Mouse (Mus musculus) MEL (cell line): ENCODE results near the gene Rorb. TPM values are rescaled to one million over a fixed set of nuclear protein-coding genes. Genes with fewer than 3 reads are reported as not detected.

Experiments
- DNase-seq: peaks from one replicate; pipeline ENCODE4 v3.0.0; 2011; ENCODE audit warnings: low read depth, low spot score
- H3K27ac ChIP-seq: 2 replicates; pipeline ENCODE4 v1.5.1; 2012; ENCODE audit warnings: low read depth, mild to moderate bottlenecking, control low read depth, low read length, moderate library complexity; ENCODE audit not compliant: control insufficient read depth
- H3K27me3 ChIP-seq, 2 experiments: fragments of 150-350 bp in 1 of 2; sonication (generic) in 1 of 2; 2 replicates each; pipeline ENCODE4 v1.6.1; 2012; ENCODE audit warnings: low read length in 2 of 2, mild to moderate bottlenecking in 2 of 2, improper control_type of control experiment in 1 of 2, moderate library complexity in 1 of 2; ENCODE audit not compliant: insufficient read depth in 2 of 2, control insufficient read depth in 1 of 2
- H3K36me3 ChIP-seq, 2 experiments: 2 replicates each; pipeline ENCODE4 v1.6.1; 2012 to 2014; ENCODE audit warnings: low read length in 2 of 2, improper control_type of control experiment in 1 of 2, inconsistent platforms in 1 of 2, mild to moderate bottlenecking in 1 of 2; ENCODE audit not compliant: insufficient read depth in 2 of 2, control insufficient read depth in 1 of 2
- H3K4me1 ChIP-seq, 2 experiments: fragments of 150-350 bp in 1 of 2; sonication (generic) in 1 of 2; 2 replicates each; pipeline ENCODE4 v1.6.1; 2012; ENCODE audit warnings: low read length in 2 of 2, improper control_type of control experiment in 1 of 2, mild to moderate bottlenecking in 1 of 2; ENCODE audit not compliant: insufficient read depth in 2 of 2, control insufficient read depth in 1 of 2
- H3K4me3 ChIP-seq, 2 experiments: fragments of 150-350 bp in 1 of 2; sonication (generic) in 1 of 2; 2 replicates each; pipeline ENCODE4 v1.5.1; 2012; ENCODE audit warnings: low read depth in 2 of 2, low read length in 2 of 2, mild to moderate bottlenecking in 2 of 2, moderate library complexity in 2 of 2, control low read depth in 1 of 2, improper control_type of control experiment in 1 of 2; ENCODE audit not compliant: control insufficient read depth in 1 of 2, insufficient read depth in 1 of 2
- H3K79me2 ChIP-seq: 2 replicates; pipeline ENCODE4 v1.6.1; 2012; ENCODE audit warnings: mild to moderate bottlenecking, low read length, moderate library complexity; ENCODE audit not compliant: control insufficient read depth, poor library complexity, insufficient read depth
- H3K9ac ChIP-seq: 2 replicates; pipeline ENCODE4 v1.6.1; 2012; ENCODE audit warnings: low read depth, mild to moderate bottlenecking, control low read depth, low read length, moderate library complexity; ENCODE audit not compliant: control insufficient read depth, poor library complexity, severe bottlenecking
- H3K9me3 ChIP-seq: fragments of 150-350 bp; sonication (generic); replicated peaks from 2 replicates; pipeline ENCODE4 v1.6.1; 2012; ENCODE audit warnings: mild to moderate bottlenecking, low read length, improper control_type of control experiment, moderate library complexity; ENCODE audit not compliant: insufficient read depth
- BHLHE40 ChIP-seq: IDR thresholded peaks from 2 replicates; pipeline ENCODE4 v1.6.1; 2012; ENCODE audit warnings: low read depth, mild to moderate bottlenecking, inconsistent platforms, low read length, improper control_type of control experiment, borderline replicate concordance
- CHD1 ChIP-seq: IDR thresholded peaks from 2 replicates; pipeline ENCODE4 v1.6.1; 2012; ENCODE audit warnings: low read depth, mild to moderate bottlenecking, inconsistent platforms, low read length, improper control_type of control experiment
- CTCF ChIP-seq, 3 experiments: IDR thresholded peaks in 2 of 3; conservative IDR thresholded peaks in 1 of 3; 2 replicates each; pipeline ENCODE4 v1.5.1; 2011 to 2012; ENCODE audit warnings: low read length in 3 of 3, low read depth in 2 of 3, mild to moderate bottlenecking in 2 of 3, improper control_type of control experiment in 1 of 3, inconsistent platforms in 1 of 3, mixed read lengths in 1 of 3, moderate library complexity in 1 of 3; ENCODE audit not compliant: control insufficient read depth in 1 of 3, insufficient read depth in 1 of 3, poor library complexity in 1 of 3, severe bottlenecking in 1 of 3
- E2F4 ChIP-seq: IDR thresholded peaks from 2 replicates; pipeline ENCODE4 v1.6.1; 2011; ENCODE audit warnings: low read depth, low read length, improper control_type of control experiment, borderline replicate concordance
- GABPA ChIP-seq: IDR thresholded peaks from 2 replicates; pipeline ENCODE4 v1.6.1; 2012; ENCODE audit warnings: low read depth, mild to moderate bottlenecking, inconsistent platforms, low read length, improper control_type of control experiment, moderate library complexity
- GATA1 ChIP-seq: IDR thresholded peaks from 2 replicates; pipeline ENCODE4 v1.6.1; 2011; ENCODE audit warnings: low read depth, low read length, improper control_type of control experiment
- HCFC1 ChIP-seq: IDR thresholded peaks from 2 replicates; pipeline ENCODE4 v1.6.1; 2012; ENCODE audit warnings: low read depth, mild to moderate bottlenecking, inconsistent platforms, low read length, improper control_type of control experiment, moderate library complexity
- MAX ChIP-seq: IDR thresholded peaks from 2 replicates; pipeline ENCODE4 v1.6.1; 2011; ENCODE audit warnings: low read length, improper control_type of control experiment
- NELFE ChIP-seq: IDR thresholded peaks from 2 replicates; pipeline ENCODE4 v1.6.1; 2011; ENCODE audit warnings: low read depth, low read length, improper control_type of control experiment
- NRF1 ChIP-seq: IDR thresholded peaks from 2 replicates; pipeline ENCODE4 v1.6.1; 2014; ENCODE audit warnings: low read depth, mild to moderate bottlenecking, inconsistent platforms, low read length, improper control_type of control experiment, moderate library complexity; ENCODE audit not compliant: poor library complexity, insufficient read depth, severe bottlenecking
- POLR2AphosphoS5 ChIP-seq: IDR thresholded peaks from 2 replicates; pipeline ENCODE4 v1.6.1; 2012; ENCODE audit warnings: low read depth, borderline replicate concordance, mild to moderate bottlenecking, inconsistent platforms, low read length, moderate library complexity, mixed read lengths
- RAD21 ChIP-seq: IDR thresholded peaks from 2 replicates; pipeline ENCODE4 v1.6.1; 2011; ENCODE audit warnings: mild to moderate bottlenecking, low read depth, low read length, improper control_type of control experiment
- RCOR1 ChIP-seq: IDR thresholded peaks from 2 replicates; pipeline ENCODE4 v1.6.1; 2012; ENCODE audit warnings: low read depth, mild to moderate bottlenecking, inconsistent platforms, low read length, improper control_type of control experiment
- SMC3 ChIP-seq: IDR thresholded peaks from 2 replicates; pipeline ENCODE4 v1.6.1; 2011; ENCODE audit warnings: low read depth, low read length, improper control_type of control experiment
- TAL1 ChIP-seq: IDR thresholded peaks from 2 replicates; pipeline ENCODE4 v1.6.1; 2012; ENCODE audit warnings: mild to moderate bottlenecking, inconsistent platforms, low read length, moderate library complexity, mixed read lengths
- TCF12 ChIP-seq: IDR thresholded peaks from 2 replicates; pipeline ENCODE4 v1.6.1; 2014; ENCODE audit warnings: low read depth, mild to moderate bottlenecking, inconsistent platforms, low read length, improper control_type of control experiment, moderate library complexity
- UBTF ChIP-seq: IDR thresholded peaks from 2 replicates; pipeline ENCODE4 v1.6.1; 2012; ENCODE audit warnings: low read depth, mild to moderate bottlenecking, inconsistent platforms, low read length, improper control_type of control experiment, moderate library complexity, borderline replicate concordance; ENCODE audit not compliant: insufficient read depth
- USF1 ChIP-seq: IDR thresholded peaks from 2 replicates; pipeline ENCODE4 v1.6.1; 2014; ENCODE audit warnings: low read depth, mild to moderate bottlenecking, inconsistent platforms, low read length, improper control_type of control experiment, moderate library complexity
- USF2 ChIP-seq, 2 experiments: IDR thresholded peaks; 2 replicates each; pipeline ENCODE4 v1.6.1; 2011 to 2012; ENCODE audit warnings: improper control_type of control experiment in 2 of 2, low read length in 2 of 2, borderline replicate concordance in 1 of 2, inconsistent platforms in 1 of 2, low read depth in 1 of 2, mild to moderate bottlenecking in 1 of 2; ENCODE audit not compliant: insufficient read depth in 1 of 2
- ZC3H11A ChIP-seq: IDR thresholded peaks from 2 replicates; pipeline ENCODE4 v1.6.1; 2012; ENCODE audit warnings: low read depth, mild to moderate bottlenecking, inconsistent platforms, low read length, improper control_type of control experiment
- ZKSCAN1 ChIP-seq: IDR thresholded peaks from 2 replicates; pipeline ENCODE4 v1.6.1; 2012; ENCODE audit warnings: low read depth, mild to moderate bottlenecking, inconsistent platforms, low read length, improper control_type of control experiment, moderate library complexity
- ZMIZ1 ChIP-seq: IDR thresholded peaks from 2 replicates; pipeline ENCODE4 v1.6.1; 2012; ENCODE audit warnings: low read depth, mild to moderate bottlenecking, inconsistent platforms, low read length, improper control_type of control experiment, moderate library complexity
- polyA plus RNA-seq, 2 experiments: library from polyadenylated mRNA; stranded (reverse) in 1 of 2; unstranded in 1 of 2; fragments of >175 nt in 1 of 2; fragments of >200 nt in 1 of 2; gene quantifications; 2 replicates each; pipeline versions ENCODE4 v1.2.1 to v1.2.4; 2012; ENCODE audit warnings: low replicate concordance in 2 of 2, low read depth in 1 of 2; ENCODE audit not compliant: insufficient read length in 2 of 2, insufficient read depth in 1 of 2, missing spikeins in 1 of 2
- total RNA-seq: library from RNA; depleted of rRNA; stranded (reverse); fragments of 300-350 nt; gene quantifications from 2 replicates; pipeline ENCODE4 v1.2.3, GENCODE M21; 2012

The Rorb gene
- total and polyA plus RNA-seq, 3 experiments, result not detected

DNA sequence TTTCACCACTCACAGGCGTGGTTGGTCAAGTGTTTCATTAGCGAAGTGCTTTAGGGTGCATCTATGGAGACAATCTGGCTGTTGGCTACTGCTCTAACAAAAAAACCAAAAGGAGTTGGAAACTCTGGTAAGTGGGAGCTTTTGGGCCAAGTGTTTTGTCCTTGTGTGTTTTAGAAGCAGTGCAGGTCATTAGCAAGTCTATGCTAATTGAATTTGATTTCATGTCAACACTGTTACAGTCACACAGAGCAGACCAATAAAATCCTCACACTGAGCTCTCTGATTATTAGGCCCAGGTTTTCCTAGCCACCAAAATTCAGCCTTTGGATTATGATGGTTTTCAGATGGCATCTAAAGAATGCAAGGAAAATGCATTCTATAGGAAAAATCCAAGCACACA is 70.2 kb downstream of the Rorb start:
- Histone ChIP-seq H3K4me3 (no peak overlapping the region), H3K79me2 (no peaks in the 10 kb centered on the region), H3K27me3 (no peaks in the 10 kb centered on the region; a peak in 1 of 4 replicates)
- DNase-seq, result no peak
- no peak for TF ChIP-seq NRF1
- TF ChIP-seq BHLHE40, result no peak
- TF ChIP-seq E2F4, result no peak
- no peak for TF ChIP-seq RCOR1
- TF ChIP-seq ZC3H11A, result no peak
- TF ChIP-seq CHD1, result no peak
- no peak for TF ChIP-seq TCF12
- no peak for TF ChIP-seq GATA1
- no peak for TF ChIP-seq ZKSCAN1
- TF ChIP-seq TAL1, result no peak
- TF ChIP-seq RAD21, result no peak
- no peak for TF ChIP-seq USF1
- TF ChIP-seq USF2 (IDR thresholded peaks at IDR 0.05; ENCODE audit: borderline replicate concordance in 1 of 2, insufficient read depth in 1 of 2, low read depth in 1 of 2, low read length in 2 of 2), result no peak
- no peak for TF ChIP-seq HCFC1
- TF ChIP-seq ZMIZ1, result no peak
- no peak for TF ChIP-seq UBTF
- TF ChIP-seq POLR2AphosphoS5, result no peak
- no peak for TF ChIP-seq CTCF (IDR thresholded peaks at IDR 0.05 in 2 of 3, conservative IDR thresholded peaks at IDR 0.05 in 1 of 3; ENCODE audit: control insufficient read depth in 1 of 3, insufficient read depth in 1 of 3, low read depth in 2 of 3, low read length in 3 of 3, poor library complexity in 1 of 3, severe bottlenecking in 1 of 3)
- TF ChIP-seq, all 39 proteins: peak for 0
- Histone ChIP-seq H3K4me1 (no peaks in the 10 kb centered on the region), H3K9me3 (no peaks in the 10 kb centered on the region), H3K27ac (no peak overlapping the region), H3K9ac (no peak overlapping the region), H3K36me3 (no peaks in the 10 kb centered on the region)

DNA sequence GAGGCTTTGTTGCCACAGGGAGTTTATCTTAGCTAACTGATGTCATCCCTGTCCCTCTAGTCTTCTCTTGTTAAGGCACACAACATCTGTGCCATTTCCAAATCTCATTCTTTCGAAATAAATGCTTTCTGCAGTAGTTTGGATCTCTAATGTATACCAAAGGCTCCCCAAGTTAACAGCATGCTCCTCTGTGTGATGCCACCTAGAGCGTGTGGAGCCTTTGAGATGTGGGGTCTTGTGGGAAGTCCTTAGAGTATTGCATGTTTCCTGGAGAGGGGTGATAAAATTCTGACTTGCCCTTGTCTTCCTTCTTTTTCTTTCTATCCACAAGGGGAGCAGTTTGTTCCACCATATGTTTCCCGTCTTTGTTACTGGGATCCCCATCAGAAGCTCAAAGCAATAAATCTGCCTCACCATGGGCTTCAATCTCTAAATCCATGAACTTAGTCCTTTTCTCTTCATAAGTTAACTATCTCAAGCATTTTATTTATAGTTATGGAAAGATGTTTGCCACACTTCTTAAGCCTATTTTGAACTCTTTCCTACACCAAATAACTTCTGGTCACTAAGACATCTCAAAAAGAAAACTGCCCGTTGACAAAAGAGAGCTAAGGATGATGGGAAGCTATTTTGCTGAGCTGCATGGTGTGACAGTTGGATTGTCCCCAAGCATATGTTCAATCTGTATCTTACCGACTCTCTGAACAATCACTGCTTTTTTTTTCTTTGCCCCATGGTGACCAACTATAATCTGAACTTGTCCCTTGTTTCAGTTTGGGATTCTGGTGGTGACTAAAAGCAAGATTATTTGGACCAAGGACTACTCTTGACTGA is 76.3 kb downstream of the Rorb start:
- no peaks in the 10 kb centered on the region for H3K9me3 ChIP-seq
- no peaks in the 10 kb centered on the region for H3K4me1 ChIP-seq
- no peak overlapping the region for H3K27ac ChIP-seq
- no peaks in the 10 kb centered on the region for H3K36me3 ChIP-seq
- H3K27me3 ChIP-seq, result no peaks in the 10 kb centered on the region; a peak in 1 of 4 replicates
- no peaks in the 10 kb centered on the region for H3K79me2 ChIP-seq
- no peak overlapping the region for H3K9ac ChIP-seq
- H3K4me3 ChIP-seq, result no peak overlapping the region
- no peak for DNase-seq
- TF ChIP-seq USF2 (IDR thresholded peaks at IDR 0.05; ENCODE audit: borderline replicate concordance in 1 of 2, insufficient read depth in 1 of 2, low read depth in 1 of 2, low read length in 2 of 2), result no peak
- TF ChIP-seq GABPA, result no peak
- TF ChIP-seq SMC3, result no peak
- TF ChIP-seq NELFE, result no peak
- TF ChIP-seq MAX, result no peak
